Mouse (Mus musculus): Measurements from ENCODE around the gene Tmem174.

GRCm38 (mm10) chr13:98632306-98632942 lies 4.8 kb downstream of the Tmem174 start:
- no peak for TF ChIP-seq POLR2A (IDR thresholded peaks at IDR 0.05; ENCODE audit: low read depth, low read length)
- no peak for TF ChIP-seq CTCF (conservative IDR thresholded peaks at IDR 0.05; ENCODE audit: insufficient read depth, insufficient read length, low read depth, low read length)

Data from kidney, adult 2 months (tissue).